Mouse (Mus musculus) liver, embryonic 16.5 days (tissue): Measurements from ENCODE around the gene Lad1. TPM values are rescaled to one million over a fixed set of nuclear protein-coding genes. Genes with fewer than 3 reads are reported as not detected.

ENCODE experiments used
- ATAC-seq: fragments of 200-750 bp; cut with Nextera tagmentation; 2 replicates; pipeline ENCODE4 v1.8.0; 2017; ENCODE audit warnings: low read depth, mild to moderate bottlenecking, moderate number of reproducible peaks, moderate library complexity
- H3K27ac ChIP-seq: fragments of 300-500 bp; sonication (generic); 2 replicates; pipeline ENCODE4 v1.5.1; 2014; ENCODE audit warnings: mild to moderate bottlenecking, low read length
- H3K27me3 ChIP-seq: fragments of 300-500 bp; sonication (generic); 2 replicates; pipeline ENCODE4 v1.6.1; 2014; ENCODE audit warnings: low read depth, low read length, mixed read lengths; ENCODE audit not compliant: control insufficient read depth, insufficient read depth
- H3K36me3 ChIP-seq: fragments of 300-500 bp; sonication (generic); 2 replicates; pipeline ENCODE4 v1.6.1; 2014; ENCODE audit warnings: mild to moderate bottlenecking; ENCODE audit not compliant: control insufficient read depth, insufficient read depth
- H3K4me1 ChIP-seq: fragments of 300-500 bp; sonication (generic); 2 replicates; pipeline ENCODE4 v1.6.1; 2014; ENCODE audit warnings: low read depth, low read length, mixed read lengths; ENCODE audit not compliant: control insufficient read depth
- H3K4me2 ChIP-seq: fragments of 300-500 bp; sonication (generic); 2 replicates; pipeline ENCODE4 v1.6.1; 2014; ENCODE audit warnings: low read depth, low read length, mixed read lengths
- H3K4me3 ChIP-seq: fragments of 300-500 bp; sonication (generic); 2 replicates; pipeline ENCODE4 v1.5.1; 2014; ENCODE audit warnings: low read depth, mild to moderate bottlenecking, low read length
- H3K9ac ChIP-seq: fragments of 300-500 bp; sonication (generic); 2 replicates; pipeline ENCODE4 v1.6.1; 2014; ENCODE audit warnings: low read depth, low read length
- H3K9me3 ChIP-seq: fragments of 300-500 bp; sonication (generic); replicated peaks from 2 replicates; pipeline ENCODE4 v1.6.1; 2016; ENCODE audit warnings: low read length; ENCODE audit not compliant: control insufficient read depth
- WGBS: fragments of 180-500 bp; shearing (Covaris S2); extraction: QIAGEN DNeasy Blood & Tissue Kit; methylation state at CpG from one replicate; pipeline ENCODE4 v1.1.7; 2014; ENCODE audit not compliant: insufficient replicate concordance; 5-methylcytosine and 5-hydroxymethylcytosine counted together
- polyA plus RNA-seq: library from polyadenylated mRNA; unstranded; fragments of >200 nt; fragmentation: Nextera tagmentation; extraction: Ambion mirVana; gene quantifications from 2 replicates; pipeline ENCODE4 v1.2.1, GENCODE M21; 2015

Gene Lad1
- polyA plus RNA-seq, 1 experiment from 2014 or later: 1.5 TPM

- H3K9ac ChIP-seq: no peak overlapping the region
- 43% methylated on average over 17 of the region's 17 CpGs for WGBS
- peaks cover 2% of the 10 kb centered on the region; the same call in 1 of the 2 replicates for H3K27me3 ChIP-seq
- no peak for ATAC-seq
- H3K4me2 ChIP-seq: no peak overlapping the region
- H3K4me1 ChIP-seq: no peaks in the 10 kb centered on the region
- H3K9me3 ChIP-seq: no peaks in the 10 kb centered on the region
- no peak overlapping the region for H3K4me3 ChIP-seq
- no peaks in the 10 kb centered on the region for H3K36me3 ChIP-seq
- H3K27ac ChIP-seq: no peak overlapping the region
Measured at GRCm38 (mm10) chr1:135847611-135848351, 29.4 kb downstream of the Lad1 start.

DNA sequence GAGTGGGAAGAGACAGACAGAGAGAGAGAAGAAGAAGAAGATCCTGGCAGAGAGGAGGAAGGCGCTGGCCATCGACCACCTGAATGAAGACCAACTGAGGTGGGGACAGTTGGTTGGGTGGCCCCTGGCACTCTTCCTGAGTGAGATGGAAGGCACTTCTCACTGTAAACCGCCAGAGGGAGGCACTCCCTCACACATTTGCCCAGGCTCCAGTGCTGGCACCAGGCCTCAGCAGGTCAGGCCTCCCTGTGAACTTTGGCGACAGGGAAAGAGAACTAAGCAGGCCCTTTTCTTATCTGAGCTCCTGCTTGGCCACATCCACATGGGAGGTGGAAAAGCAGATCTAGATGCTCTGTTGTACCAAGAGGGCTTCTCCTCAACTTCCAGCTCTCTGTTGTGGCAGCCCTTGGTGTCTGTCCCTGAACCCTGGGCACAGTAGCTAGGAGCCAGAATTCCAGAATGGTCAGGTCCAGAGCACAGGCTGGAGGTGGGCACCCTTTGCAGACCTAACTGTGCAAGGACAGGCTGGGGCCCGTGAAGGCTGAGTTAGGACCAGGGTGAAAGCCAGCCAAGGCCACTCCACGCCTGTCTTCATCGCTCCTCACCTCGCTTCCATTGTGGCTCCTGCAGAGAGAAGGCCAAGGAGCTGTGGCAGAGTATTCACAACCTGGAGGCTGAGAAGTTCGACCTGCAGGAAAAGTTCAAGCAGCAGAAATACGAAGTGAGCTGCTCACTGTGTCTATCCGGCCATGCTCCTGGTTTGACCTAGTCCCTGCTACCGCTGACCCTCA lies 32.5 kb downstream of the Lad1 start:
- Histone ChIP-seq H3K4me2 (no peak overlapping the region), H3K36me3 (no peaks in the 10 kb centered on the region), H3K9me3 (no peaks in the 10 kb centered on the region), H3K4me1 (peaks cover 3% of the 10 kb centered on the region; the same call in 1 of the 2 replicates), H3K4me3 (no peak overlapping the region), H3K27me3 (peaks cover 2% of the 10 kb centered on the region; the same call in 1 of the 2 replicates), H3K27ac (no peak overlapping the region), H3K9ac (no peak overlapping the region)
- 50% methylated on average over 12 of the region's 12 CpGs for WGBS
- peak; percentile 26; the same call in 1 of the 2 replicates for ATAC-seq

- no peak for ATAC-seq
- Histone ChIP-seq H3K27me3 (peaks cover 2% of the 10 kb centered on the region; the same call in 1 of the 2 replicates), H3K9me3 (no peaks in the 10 kb centered on the region), H3K4me1 (peaks cover 6% of the 10 kb centered on the region), H3K36me3 (no peaks in the 10 kb centered on the region), H3K27ac (no peak overlapping the region), H3K9ac (no peak overlapping the region), H3K4me3 (no peak overlapping the region), H3K4me2 (no peak overlapping the region)
- WGBS: 49% methylated on average over 13 of the region's 13 CpGs
Measured at GRCm38 (mm10) chr1:135852044-135852756, 33.8 kb downstream of the Lad1 start.

GRCm38 (mm10) chr1:135853200-135853599 lies 34.8 kb downstream of the Lad1 start:
- H3K4me2 ChIP-seq: no peak overlapping the region
- no peak overlapping the region for H3K27ac ChIP-seq
- no peaks in the 10 kb centered on the region for H3K9me3 ChIP-seq
- H3K4me1 ChIP-seq: peaks cover 8% of the 10 kb centered on the region
- no peak overlapping the region for H3K9ac ChIP-seq
- H3K36me3 ChIP-seq: no peaks in the 10 kb centered on the region
- 59% methylated on average over 4 of the region's 4 CpGs for WGBS
- no peaks in the 10 kb centered on the region for H3K27me3 ChIP-seq
- no peak overlapping the region for H3K4me3 ChIP-seq
- ATAC-seq: no peak

DNA sequence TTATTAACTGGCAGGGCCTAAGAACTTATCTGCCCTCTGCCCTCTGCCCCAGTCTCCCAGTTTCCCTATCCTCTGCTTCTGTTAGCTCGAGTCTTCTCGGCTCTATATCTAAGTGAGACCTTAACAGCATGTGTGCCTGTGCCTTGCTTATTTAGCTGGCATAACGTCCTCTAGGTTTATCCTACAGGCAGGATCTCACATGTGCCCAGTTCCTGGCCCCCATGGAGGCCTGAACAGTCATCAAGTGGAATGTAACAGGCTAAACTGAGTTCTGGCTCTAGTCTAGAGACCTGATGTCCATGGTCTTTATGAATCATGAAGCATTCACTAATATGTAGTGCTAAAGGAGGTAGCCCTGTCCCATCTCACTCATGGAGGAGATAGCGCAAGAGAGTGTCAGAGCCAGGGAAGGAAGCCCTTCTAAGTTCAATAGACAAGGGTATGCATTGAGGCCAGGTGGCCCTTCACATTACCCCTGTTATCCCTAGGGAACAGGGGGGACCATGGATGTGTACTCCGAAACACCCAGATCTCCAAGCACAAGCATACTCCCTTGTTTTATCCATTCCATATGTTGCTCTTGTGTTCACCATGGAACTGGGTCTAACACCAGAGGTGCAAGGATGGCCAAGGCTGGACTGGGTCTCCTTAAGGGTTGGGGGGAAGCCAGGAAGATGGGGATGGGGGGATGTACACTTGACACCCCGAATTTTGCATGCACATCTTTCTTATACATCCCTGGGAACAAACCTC lies 36.4 kb downstream of the Lad1 start:
- H3K4me1 ChIP-seq: peaks cover 8% of the 10 kb centered on the region
- H3K27me3 ChIP-seq: no peaks in the 10 kb centered on the region
- H3K4me3 ChIP-seq: no peak overlapping the region
- no peak overlapping the region for H3K27ac ChIP-seq
- no peak overlapping the region for H3K4me2 ChIP-seq
- H3K36me3 ChIP-seq: no peaks in the 10 kb centered on the region
- no peak overlapping the region for H3K9ac ChIP-seq
- WGBS: 61% methylated on average over 6 of the region's 6 CpGs
- no peak for ATAC-seq
- H3K9me3 ChIP-seq: no peaks in the 10 kb centered on the region

GRCm38 (mm10) chr1:135855344-135855687 lies 36.9 kb downstream of the Lad1 start:
- peaks cover 8% of the 10 kb centered on the region for H3K4me1 ChIP-seq
- no peaks in the 10 kb centered on the region for H3K36me3 ChIP-seq
- H3K4me2 ChIP-seq: no peak overlapping the region
- H3K27me3 ChIP-seq: no peaks in the 10 kb centered on the region
- WGBS: 81% methylated on average over 1 of the region's 1 CpGs
- no peaks in the 10 kb centered on the region for H3K9me3 ChIP-seq
- ATAC-seq: no peak
- no peak overlapping the region for H3K27ac ChIP-seq
- H3K9ac ChIP-seq: no peak overlapping the region
- no peak overlapping the region for H3K4me3 ChIP-seq

DNA sequence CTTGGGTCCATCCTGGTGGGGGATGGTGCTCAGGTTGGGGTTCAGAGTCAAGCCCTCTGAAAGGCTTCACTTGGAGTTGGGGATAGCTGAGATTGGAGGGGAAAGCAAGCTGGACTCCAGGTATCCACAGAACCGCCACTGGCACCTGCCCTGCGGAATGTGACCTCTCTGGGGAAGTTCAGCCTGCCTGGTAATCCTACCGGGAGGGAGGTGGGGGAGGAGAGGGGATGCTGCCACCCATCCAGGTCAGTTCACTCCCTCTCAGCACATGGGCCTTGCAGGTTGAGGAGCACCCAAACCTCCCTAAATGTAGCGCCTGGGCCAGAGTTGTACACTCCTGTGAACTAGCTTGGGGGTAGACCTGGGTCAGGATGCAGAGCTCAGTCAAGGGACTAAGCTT lies 37.7 kb downstream of the Lad1 start:
- no peak overlapping the region for H3K9ac ChIP-seq

DNA sequence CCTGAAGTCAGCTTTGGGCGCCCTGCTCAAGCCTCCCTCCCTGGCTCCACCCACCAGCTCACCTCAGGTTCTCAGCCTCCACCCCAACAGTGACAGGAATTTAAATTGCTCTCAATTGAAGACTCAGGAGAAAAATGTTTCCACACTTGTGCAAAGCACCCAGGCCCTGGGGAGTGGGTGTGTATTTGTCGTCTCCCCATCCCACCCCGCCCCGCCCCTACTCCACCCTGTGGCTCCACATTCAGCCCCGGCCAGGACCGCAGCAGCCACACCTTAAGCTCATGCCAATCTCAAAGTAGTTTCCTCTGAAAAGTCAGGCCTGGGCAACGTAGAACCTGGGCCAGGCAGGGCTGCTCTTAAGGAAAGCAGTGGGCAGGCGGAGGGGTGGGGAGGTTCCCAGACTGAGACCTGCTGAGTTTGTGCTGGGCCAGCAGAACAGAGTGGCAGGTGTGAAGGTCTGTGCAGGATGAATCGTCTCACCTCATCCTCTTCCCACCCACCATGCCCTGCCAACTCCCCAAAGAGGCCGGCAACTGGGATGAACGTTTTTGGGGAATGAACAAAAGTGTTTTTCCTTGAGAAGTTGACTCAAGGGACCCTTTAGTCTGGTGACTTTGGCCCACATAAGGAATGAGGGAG lies 38.9 kb downstream of the Lad1 start:
- peaks cover 8% of the 10 kb centered on the region for H3K4me1 ChIP-seq
- ATAC-seq: no peak
- H3K36me3 ChIP-seq: no peaks in the 10 kb centered on the region
- H3K9me3 ChIP-seq: no peaks in the 10 kb centered on the region
- no peaks in the 10 kb centered on the region for H3K27me3 ChIP-seq
- H3K27ac ChIP-seq: no peak overlapping the region
- WGBS: 42% methylated on average over 11 of the region's 11 CpGs
- no peak overlapping the region for H3K4me2 ChIP-seq
- H3K9ac ChIP-seq: no peak overlapping the region
- H3K4me3 ChIP-seq: no peak overlapping the region

More for the DNA sequence above, 37.7 kb downstream of the Lad1 start:
- H3K27me3 ChIP-seq: no peaks in the 10 kb centered on the region
- no peak overlapping the region for H3K4me2 ChIP-seq
- 62% methylated on average over 4 of the region's 4 CpGs for WGBS
- H3K27ac ChIP-seq: no peak overlapping the region
- ATAC-seq: no peak
- peaks cover 8% of the 10 kb centered on the region for H3K4me1 ChIP-seq
- H3K4me3 ChIP-seq: no peak overlapping the region
- no peaks in the 10 kb centered on the region for H3K36me3 ChIP-seq
- H3K9me3 ChIP-seq: no peaks in the 10 kb centered on the region
